Mouse (Mus musculus) limb, embryonic 10.5 days (tissue): Measurements from ENCODE around the gene Rdm1. TPM values are rescaled to one million over a fixed set of nuclear protein-coding genes. Genes with fewer than 3 reads are reported as not detected.
A peak's percentile ranks its signal among the peaks of the same experiment; 100 is the strongest.

ENCODE experiments used
- DNase-seq: peaks from one replicate; pipeline ENCODE4 v3.0.0-alpha.2; 2017; ENCODE audit warnings: low spot score
- H3K27ac ChIP-seq: fragments of 300-500 bp; sonication (generic); 2 replicates; pipeline ENCODE4 v1.5.1; 2016; ENCODE audit warnings: mild to moderate bottlenecking
- H3K27me3 ChIP-seq: fragments of 300-500 bp; sonication (generic); 2 replicates; pipeline ENCODE4 v1.6.1; 2016; ENCODE audit warnings: low read depth, mild to moderate bottlenecking; ENCODE audit not compliant: poor library complexity, severe bottlenecking
- H3K36me3 ChIP-seq: fragments of 300-500 bp; sonication (generic); 2 replicates; pipeline ENCODE4 v1.6.1; 2016; ENCODE audit warnings: mild to moderate bottlenecking, moderate library complexity
- H3K4me1 ChIP-seq: fragments of 300-500 bp; sonication (generic); 2 replicates; pipeline ENCODE4 v1.6.1; 2016
- H3K4me3 ChIP-seq: fragments of 300-500 bp; sonication (generic); 2 replicates; pipeline ENCODE4 v1.5.1; 2016; ENCODE audit warnings: mild to moderate bottlenecking, moderate library complexity
- H3K9me3 ChIP-seq: fragments of 300-500 bp; sonication (generic); replicated peaks from 2 replicates; pipeline ENCODE4 v1.6.1; 2016; ENCODE audit warnings: mild to moderate bottlenecking
- WGBS: fragments of 180-500 bp; shearing (Covaris S2); methylation state at CpG from one replicate; pipeline ENCODE4 v1.1.7; 2016; 5-methylcytosine and 5-hydroxymethylcytosine counted together
- polyA plus RNA-seq: library from polyadenylated mRNA; unstranded; fragments of >200 nt; fragmentation: Nextera tagmentation; extraction: Ambion mirVana; gene quantifications from 2 replicates; pipeline ENCODE4 v1.2.1, GENCODE M21; 2016

Rdm1 gene
- polyA plus RNA-seq, 1 experiment from 2014 or later = 22.3 TPM

DNA sequence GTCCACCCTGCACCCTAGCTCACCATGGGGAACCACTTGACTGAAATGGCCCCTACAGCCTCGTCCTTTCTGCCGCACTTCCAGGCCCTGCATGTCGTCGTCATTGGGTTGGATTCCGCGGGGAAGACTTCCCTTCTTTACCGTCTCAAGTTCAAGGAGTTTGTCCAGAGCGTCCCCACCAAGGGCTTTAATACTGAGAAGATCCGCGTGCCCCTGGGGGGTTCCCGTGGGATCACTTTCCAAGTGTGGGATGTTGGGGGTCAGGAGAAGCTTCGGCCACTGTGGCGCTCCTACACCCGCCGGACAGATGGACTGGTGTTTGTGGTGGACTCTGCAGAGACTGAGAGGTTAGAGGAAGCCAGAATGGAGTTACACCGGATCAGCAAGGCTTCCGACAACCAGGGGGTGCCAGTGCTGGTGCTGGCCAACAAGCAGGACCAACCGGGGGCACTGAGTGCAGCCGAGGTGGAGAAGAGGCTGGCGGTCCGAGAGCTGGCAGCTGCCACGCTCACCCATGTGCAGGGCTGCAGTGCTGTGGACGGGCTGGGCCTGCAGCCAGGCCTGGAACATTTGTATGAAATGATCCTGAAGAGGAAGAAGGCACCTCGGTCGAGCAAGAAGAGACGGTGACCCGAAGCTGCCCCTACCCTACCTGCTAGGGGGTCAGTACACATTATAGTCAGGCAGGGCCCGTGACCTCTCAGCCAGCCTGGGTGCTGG is 39.8 kb downstream of the Rdm1 start:
- Histone ChIP-seq H3K9me3 (no peaks in the 10 kb centered on the region), H3K36me3 (no peaks in the 10 kb centered on the region), H3K4me1 (peaks cover 30% of the 10 kb centered on the region), H3K27me3 (peaks cover 16% of the 10 kb centered on the region), H3K27ac (no peak overlapping the region), H3K4me3 (no peak overlapping the region)
- no peak for DNase-seq
- WGBS = 69% methylated on average over 28 of the region's 28 CpGs

DNA sequence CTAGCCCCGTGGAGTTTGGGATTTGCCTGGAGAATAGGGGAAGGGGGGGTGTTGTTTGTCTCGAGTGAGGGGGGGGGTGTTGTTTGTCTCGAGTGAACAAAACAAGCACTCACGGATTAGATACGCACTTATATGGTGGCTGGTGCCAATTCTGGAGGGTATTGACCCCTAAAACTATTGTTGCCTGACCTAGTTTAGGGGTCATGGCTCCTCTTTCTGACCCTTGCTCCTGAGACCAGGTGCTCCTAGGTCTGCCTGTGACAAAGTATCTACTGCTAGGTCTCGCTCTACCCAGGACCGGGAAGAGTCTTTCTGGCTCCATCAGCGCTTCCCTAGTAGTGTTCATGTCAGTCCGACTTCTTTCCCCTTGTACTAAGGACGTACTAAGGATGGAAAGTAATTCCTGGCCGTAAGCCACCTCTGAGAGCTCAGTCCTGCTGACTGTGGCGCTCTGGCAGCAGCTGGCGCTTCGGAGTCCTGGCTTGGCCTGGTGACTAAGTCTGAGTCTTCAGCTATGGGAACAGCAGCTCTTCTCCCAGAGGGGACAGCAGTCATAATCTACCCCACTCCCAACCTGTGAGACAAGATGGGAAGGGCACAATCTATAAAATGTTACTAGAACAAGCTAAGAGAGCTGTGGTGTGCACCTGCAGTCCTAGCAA is 41.0 kb downstream of the Rdm1 start:
- DNase-seq = no peak
- Histone ChIP-seq H3K4me1 (peaks cover 32% of the 10 kb centered on the region), H3K4me3 (no peak overlapping the region), H3K27ac (no peak overlapping the region), H3K9me3 (no peaks in the 10 kb centered on the region), H3K36me3 (no peaks in the 10 kb centered on the region), H3K27me3 (peaks cover 16% of the 10 kb centered on the region)
- WGBS = 77% methylated on average over 14 of the region's 14 CpGs

DNA sequence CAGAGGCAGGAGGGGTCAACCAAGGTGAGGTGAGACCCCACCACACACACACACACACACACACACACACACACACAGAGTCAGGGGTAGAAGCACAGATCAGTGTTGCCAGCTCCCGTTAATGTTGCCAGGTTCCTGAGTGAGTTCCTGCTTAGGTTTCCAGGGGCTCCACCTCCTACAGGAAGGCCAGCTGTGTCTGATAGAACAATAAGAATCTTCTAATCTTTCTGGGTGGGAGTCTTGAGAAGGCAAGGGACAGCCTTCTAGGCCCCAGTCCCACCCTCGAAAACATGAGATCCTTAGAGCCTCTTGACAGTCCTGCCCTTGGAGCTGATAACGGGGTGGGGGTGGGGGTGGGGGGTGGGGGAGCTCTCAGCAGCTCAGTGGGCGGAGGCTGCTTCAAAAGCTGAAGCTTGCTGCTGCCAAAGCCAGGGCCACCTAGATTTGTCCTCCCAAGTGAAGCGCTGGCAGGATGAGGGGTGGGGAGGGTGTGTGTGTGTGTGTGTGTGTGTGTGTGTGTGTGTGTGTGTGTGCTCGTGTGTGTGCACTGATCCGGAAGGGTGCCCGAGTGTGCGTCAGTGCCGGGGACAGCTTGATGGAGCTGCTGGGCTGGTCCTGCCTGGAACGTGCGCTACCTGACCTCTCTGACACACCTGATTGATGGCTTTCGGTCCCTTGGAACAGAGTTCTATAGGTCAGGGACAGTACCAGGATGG is 41.7 kb downstream of the Rdm1 start:
- H3K9me3 ChIP-seq = no peaks in the 10 kb centered on the region
- DNase-seq = no peak
- H3K4me1 ChIP-seq = peaks cover 37% of the 10 kb centered on the region
- WGBS = 33% methylated on average over 13 of the region's 13 CpGs
- 0 out of 2 replicates have a peak overlapping the region, but pooled peaks have one; percentile 50 for H3K27ac ChIP-seq
- peaks cover 16% of the 10 kb centered on the region for H3K27me3 ChIP-seq
- no peak overlapping the region for H3K4me3 ChIP-seq
- H3K36me3 ChIP-seq = no peaks in the 10 kb centered on the region

DNA sequence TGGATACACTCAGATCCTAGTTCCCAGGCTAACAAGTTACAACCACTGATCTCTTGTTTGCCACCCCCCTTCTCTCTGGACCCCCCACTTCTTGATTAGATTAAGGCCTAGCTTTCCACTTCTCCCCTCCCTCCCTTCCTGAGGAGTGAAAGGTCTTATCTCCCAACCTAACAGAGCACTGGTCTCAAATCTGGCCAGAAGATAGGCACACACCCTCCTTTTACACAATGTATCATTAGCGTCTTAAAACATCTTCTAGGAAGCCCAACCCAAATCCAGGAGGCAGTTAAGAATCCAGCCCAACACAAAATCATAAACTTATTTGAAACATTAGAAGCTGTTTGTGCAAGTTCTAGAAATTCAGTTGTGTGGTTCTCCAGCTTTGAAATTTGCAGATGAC is 43.3 kb downstream of the Rdm1 start:
- no peaks in the 10 kb centered on the region for H3K36me3 ChIP-seq
- H3K4me3 ChIP-seq = no peak overlapping the region
- no peaks in the 10 kb centered on the region for H3K9me3 ChIP-seq
- peaks cover 16% of the 10 kb centered on the region for H3K27me3 ChIP-seq
- H3K27ac ChIP-seq = no peak overlapping the region
- peaks cover 31% of the 10 kb centered on the region for H3K4me1 ChIP-seq
- no peak for DNase-seq
- 75% methylated on average over 1 of the region's 1 CpGs for WGBS

DNA sequence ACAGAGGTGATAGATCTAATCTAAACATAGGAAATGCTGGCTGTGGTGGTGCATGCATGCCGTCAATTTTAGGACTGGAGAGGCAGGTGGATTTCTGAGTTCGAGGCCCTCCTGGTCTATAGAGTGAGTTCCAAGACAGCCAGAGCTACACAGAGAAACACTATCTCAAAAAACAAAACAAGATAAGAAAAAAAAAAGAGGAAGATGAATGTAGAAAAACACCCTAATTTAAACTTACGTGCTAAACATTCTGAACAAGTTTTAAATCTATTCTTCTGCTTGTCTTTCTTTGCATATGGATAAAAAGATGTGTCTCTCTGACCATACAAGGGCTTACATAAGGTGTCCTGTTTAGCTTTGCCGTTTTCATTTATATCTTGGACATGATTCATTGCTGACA is 44.3 kb downstream of the Rdm1 start:
- Histone ChIP-seq H3K27me3 (peaks cover 14% of the 10 kb centered on the region), H3K36me3 (no peaks in the 10 kb centered on the region), H3K4me3 (no peak overlapping the region), H3K9me3 (no peaks in the 10 kb centered on the region), H3K27ac (no peak overlapping the region), H3K4me1 (peaks cover 26% of the 10 kb centered on the region)
- no peak for DNase-seq
- 87% methylated on average over 4 of the region's 4 CpGs for WGBS

DNA sequence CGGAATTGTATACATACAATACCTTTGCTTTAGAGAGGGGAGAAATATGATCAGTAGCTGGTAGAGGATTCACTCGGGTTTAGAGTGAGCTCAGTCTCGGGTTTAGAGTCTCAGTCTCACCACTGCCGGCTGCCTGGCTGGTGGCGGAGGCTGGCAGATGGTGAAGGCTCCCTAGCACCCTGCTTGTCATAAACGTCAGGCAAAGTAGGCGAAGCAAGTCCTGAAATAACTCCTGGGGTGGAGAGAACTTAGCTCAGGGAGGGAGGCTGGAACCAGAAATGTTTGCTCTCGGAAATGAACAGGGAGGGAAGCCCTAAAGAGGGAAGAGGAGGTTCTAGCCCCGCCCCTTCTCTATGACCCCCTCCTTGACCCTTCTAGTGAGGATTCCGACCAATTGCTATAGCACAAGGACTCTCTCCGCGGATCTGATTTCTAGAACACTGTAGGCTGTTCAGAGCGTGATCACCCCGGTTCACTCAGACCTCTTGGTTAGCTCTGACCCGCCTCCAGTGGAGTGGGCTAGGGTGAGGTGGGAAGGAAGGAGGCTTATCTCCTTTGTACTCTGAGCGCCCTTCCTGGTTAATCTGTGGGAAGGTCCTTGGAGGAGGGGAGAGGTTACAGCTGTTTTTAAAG is 46.1 kb downstream of the Rdm1 start:
- peaks cover 23% of the 10 kb centered on the region for H3K4me1 ChIP-seq
- H3K36me3 ChIP-seq = no peaks in the 10 kb centered on the region
- no peak overlapping the region for H3K4me3 ChIP-seq
- no peak for DNase-seq
- 30% methylated on average over 16 of the region's 16 CpGs for WGBS
- no peaks in the 10 kb centered on the region for H3K9me3 ChIP-seq
- no peak overlapping the region for H3K27ac ChIP-seq
- 0 out of 2 replicates have a peak, but pooled peaks cover 1% of the 10 kb centered on the region for H3K27me3 ChIP-seq

DNA sequence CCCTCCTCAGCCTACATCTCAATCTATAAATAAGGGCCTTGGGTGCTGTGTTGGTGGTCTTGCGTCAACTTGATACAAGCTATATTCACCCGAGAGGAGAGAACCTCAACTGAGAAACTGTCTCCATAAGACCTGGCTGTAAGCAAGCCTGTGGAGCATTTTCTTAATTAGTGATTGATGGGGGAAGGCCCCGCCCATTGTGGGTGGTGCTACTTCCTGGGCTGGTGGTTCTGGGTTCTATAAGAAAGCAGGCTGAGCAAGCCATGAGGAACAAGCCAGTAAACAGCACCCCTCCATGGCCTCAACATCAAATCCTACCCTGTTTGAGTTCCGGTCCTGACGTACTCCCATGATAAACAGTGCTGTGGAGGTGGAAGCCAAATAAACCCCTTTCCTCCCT is 47.1 kb downstream of the Rdm1 start:
- no peaks in the 10 kb centered on the region for H3K9me3 ChIP-seq
- no peak for DNase-seq
- H3K4me3 ChIP-seq = no peak overlapping the region
- WGBS = 91% methylated on average over 5 of the region's 5 CpGs
- no peak overlapping the region for H3K27ac ChIP-seq
- H3K4me1 ChIP-seq = peaks cover 14% of the 10 kb centered on the region
- H3K36me3 ChIP-seq = no peaks in the 10 kb centered on the region
- no peaks in the 10 kb centered on the region for H3K27me3 ChIP-seq

DNA sequence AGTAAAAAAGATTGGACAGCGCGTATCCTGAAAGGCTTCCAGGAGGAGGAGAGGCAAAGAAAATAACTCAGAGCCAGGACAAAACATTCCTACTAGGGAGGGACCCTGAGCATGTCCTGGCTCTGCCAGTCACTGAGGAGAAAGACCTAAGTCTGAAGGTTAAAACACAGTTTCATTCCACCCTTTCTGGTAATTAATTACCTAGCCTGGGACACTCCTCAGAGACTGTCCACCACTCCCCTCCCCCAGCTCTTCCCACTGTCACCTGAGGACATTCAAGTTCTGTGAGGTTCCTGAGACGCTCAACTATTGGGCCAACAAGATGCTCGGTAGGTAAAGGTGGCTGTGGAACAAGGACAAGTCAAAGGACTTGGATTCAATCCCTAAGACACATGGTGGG is 48.4 kb downstream of the Rdm1 start:
- H3K27me3 ChIP-seq = no peaks in the 10 kb centered on the region
- no peak for DNase-seq
- no peaks in the 10 kb centered on the region for H3K9me3 ChIP-seq
- peaks cover 15% of the 10 kb centered on the region for H3K4me1 ChIP-seq
- WGBS = 91% methylated on average over 4 of the region's 4 CpGs
- no peaks in the 10 kb centered on the region for H3K36me3 ChIP-seq
- H3K4me3 ChIP-seq = no peak overlapping the region
- H3K27ac ChIP-seq = no peak overlapping the region

DNA sequence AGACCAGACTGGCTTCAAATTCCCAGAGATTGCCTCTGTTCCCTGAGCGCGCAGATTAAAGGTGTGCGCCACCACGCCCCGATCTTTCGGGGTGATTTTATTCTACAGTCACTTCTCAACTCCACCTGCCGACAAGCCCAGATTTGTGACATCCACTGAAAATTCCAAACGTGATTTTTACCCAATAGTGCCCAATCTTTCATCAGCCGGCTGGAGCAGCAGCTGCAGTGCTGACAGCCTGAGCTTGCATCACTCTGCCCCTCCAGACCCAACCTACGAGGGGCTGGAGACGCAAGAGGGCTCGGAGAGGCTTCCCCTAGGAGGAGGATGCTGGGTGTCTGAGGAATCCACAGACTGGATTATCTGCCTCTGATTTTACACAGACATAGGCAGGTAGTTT is 50.7 kb downstream of the Rdm1 start:
- peaks cover 24% of the 10 kb centered on the region for H3K4me1 ChIP-seq
- H3K36me3 ChIP-seq = no peaks in the 10 kb centered on the region
- H3K9me3 ChIP-seq = no peaks in the 10 kb centered on the region
- 86% methylated on average over 12 of the region's 12 CpGs for WGBS
- H3K27ac ChIP-seq = no peak overlapping the region
- DNase-seq = no peak
- no peak overlapping the region for H3K4me3 ChIP-seq
- H3K27me3 ChIP-seq = no peaks in the 10 kb centered on the region

DNA sequence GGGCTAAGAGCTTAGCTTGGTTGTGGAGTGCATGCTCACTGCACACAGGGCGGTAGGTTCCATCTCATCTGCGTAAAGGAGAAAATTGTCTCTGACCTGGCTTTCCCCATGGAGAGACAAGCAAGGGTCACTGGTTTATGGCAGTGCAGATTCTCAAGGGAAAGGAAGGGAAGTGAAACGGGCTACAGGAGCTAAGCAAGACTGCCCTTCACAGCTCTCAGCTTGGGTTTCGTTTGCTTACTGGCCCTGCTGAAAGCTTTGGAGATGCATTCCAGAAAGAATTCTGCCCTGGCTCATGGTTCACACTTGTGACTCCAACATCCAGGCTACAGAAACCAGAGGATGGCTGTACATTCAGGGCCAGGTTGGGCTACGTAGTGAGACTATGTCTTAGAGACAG is 51.8 kb downstream of the Rdm1 start:
- Histone ChIP-seq H3K4me3 (no peak overlapping the region), H3K27me3 (no peaks in the 10 kb centered on the region), H3K27ac (no peak overlapping the region), H3K36me3 (no peaks in the 10 kb centered on the region), H3K9me3 (no peaks in the 10 kb centered on the region), H3K4me1 (peaks cover 14% of the 10 kb centered on the region)
- 72% methylated on average over 5 of the region's 5 CpGs for WGBS
- no peak for DNase-seq

DNA sequence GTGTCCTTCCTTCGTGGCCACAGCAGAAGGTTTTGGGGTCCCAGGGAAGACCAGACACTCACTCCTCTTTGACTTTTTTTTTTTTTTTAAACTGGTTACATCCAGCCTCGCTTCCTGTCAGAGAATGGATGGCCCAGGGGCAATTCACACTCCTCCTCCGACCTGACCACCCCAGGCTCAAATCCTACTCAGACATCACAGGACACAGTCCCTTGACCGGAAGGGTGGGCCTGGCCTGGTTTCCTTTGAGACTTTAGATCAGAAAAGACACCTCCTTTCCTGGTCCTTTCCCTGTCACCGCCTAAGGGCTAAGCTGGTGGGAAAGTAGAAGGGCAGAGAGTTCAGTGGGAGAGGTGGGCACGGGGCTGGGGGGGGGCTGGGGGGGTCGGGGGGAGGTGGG is 52.9 kb downstream of the Rdm1 start:
- no peak for DNase-seq
- peaks cover 14% of the 10 kb centered on the region for H3K4me1 ChIP-seq
- 28% methylated on average over 7 of the region's 7 CpGs for WGBS
- peak overlapping the region; percentile 68 for H3K27ac ChIP-seq
- no peaks in the 10 kb centered on the region for H3K9me3 ChIP-seq
- no peak overlapping the region for H3K4me3 ChIP-seq
- H3K27me3 ChIP-seq = no peaks in the 10 kb centered on the region
- no peaks in the 10 kb centered on the region for H3K36me3 ChIP-seq

DNA sequence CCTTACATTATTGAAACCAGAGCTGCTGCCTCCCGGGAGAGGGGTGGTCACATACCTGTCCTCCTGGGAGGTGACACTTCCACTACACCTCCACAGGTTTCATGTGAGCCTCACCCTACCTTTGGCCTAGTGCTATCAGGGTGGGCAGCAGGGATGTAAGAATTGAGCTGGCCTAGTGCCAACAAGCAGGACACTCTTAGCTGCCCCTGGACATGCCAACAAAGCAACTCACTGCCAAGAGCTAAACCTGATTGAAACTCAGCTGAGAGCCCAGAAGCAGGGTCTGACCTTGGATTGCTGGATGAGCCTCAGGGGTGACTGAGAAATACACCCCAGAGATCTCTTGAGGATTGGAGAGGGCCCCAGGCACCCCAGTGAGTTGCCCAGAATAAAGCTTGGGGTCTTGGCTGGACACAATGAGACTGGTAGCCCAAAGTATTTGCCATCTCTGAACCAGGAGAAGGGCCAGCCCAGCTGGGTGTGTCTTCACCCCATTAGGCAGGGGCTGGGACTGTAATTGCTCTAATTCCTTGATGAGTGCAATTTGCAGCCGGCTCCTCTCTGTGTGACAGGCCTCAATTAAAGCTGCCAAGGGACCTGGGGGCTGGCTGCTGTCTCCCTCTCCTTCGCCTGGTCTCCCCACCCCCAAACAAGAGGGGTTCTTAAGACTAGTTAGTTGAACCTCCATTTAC is 53.8 kb downstream of the Rdm1 start:
- no peaks in the 10 kb centered on the region for H3K36me3 ChIP-seq
- peak overlapping the region; percentile 68 for H3K27ac ChIP-seq
- peaks cover 14% of the 10 kb centered on the region for H3K4me1 ChIP-seq
- no peaks in the 10 kb centered on the region for H3K27me3 ChIP-seq
- WGBS = 25% methylated on average over 3 of the region's 3 CpGs
- no peak overlapping the region for H3K4me3 ChIP-seq
- H3K9me3 ChIP-seq = no peaks in the 10 kb centered on the region
- no peak for DNase-seq
